Mouse (Mus musculus) neural tube, embryonic 11.5 days (tissue): ENCODE results near the gene Adamts13. TPM values are rescaled to one million over a fixed set of nuclear protein-coding genes. Genes with fewer than 3 reads are reported as not detected.

Experiments used
- ATAC-seq: fragments of 200-750 bp; cut with Nextera tagmentation; 2 replicates; pipeline ENCODE4 v1.8.0; 2017; ENCODE audit warnings: moderate number of reproducible peaks, mild to moderate bottlenecking, moderate TSS enrichment, moderate library complexity; ENCODE audit not compliant: insufficient read depth, low FRiP score, low TSS enrichment
- DNase-seq: peaks from one replicate; pipeline ENCODE4 v3.0.0-alpha.2; 2015; ENCODE audit warnings: low spot score
- H3K27ac ChIP-seq: fragments of 300-500 bp; sonication (generic); 2 replicates; pipeline ENCODE4 v1.5.1; 2014; ENCODE audit warnings: low read depth, mild to moderate bottlenecking, low read length
- H3K27me3 ChIP-seq: fragments of 300-500 bp; sonication (generic); 2 replicates; pipeline ENCODE4 v1.6.1; 2014; ENCODE audit warnings: mild to moderate bottlenecking, low read length, mixed read lengths; ENCODE audit not compliant: control insufficient read depth, insufficient read depth
- H3K36me3 ChIP-seq: fragments of 300-500 bp; sonication (generic); 2 replicates; pipeline ENCODE4 v1.6.1; 2014; ENCODE audit warnings: mild to moderate bottlenecking, low read length, moderate library complexity, mixed read lengths; ENCODE audit not compliant: control insufficient read depth, insufficient read depth
- H3K4me1 ChIP-seq: fragments of 300-500 bp; sonication (generic); 2 replicates; pipeline ENCODE4 v1.6.1; 2014; ENCODE audit warnings: low read length, mixed read lengths; ENCODE audit not compliant: control insufficient read depth, insufficient read depth
- H3K4me2 ChIP-seq: fragments of 300-500 bp; sonication (generic); 2 replicates; pipeline ENCODE4 v1.6.1; 2014; ENCODE audit warnings: low read depth, mild to moderate bottlenecking, moderate library complexity
- H3K4me3 ChIP-seq: fragments of 300-500 bp; sonication (generic); 2 replicates; pipeline ENCODE4 v1.5.1; 2014; ENCODE audit warnings: low read depth, low read length
- H3K9ac ChIP-seq: fragments of 300-500 bp; sonication (generic); 2 replicates; pipeline ENCODE4 v1.6.1; 2014; ENCODE audit warnings: mild to moderate bottlenecking, low read length
- H3K9me3 ChIP-seq: fragments of 300-500 bp; sonication (generic); 2 replicates; pipeline ENCODE4 v1.6.1; 2016; ENCODE audit warnings: low read length; ENCODE audit not compliant: control insufficient read depth
- WGBS: fragments of 180-500 bp; shearing (Covaris S2); extraction: QIAGEN DNeasy Blood & Tissue Kit; methylation state at CpG from one replicate; pipeline ENCODE4 v1.1.7; 2014; 5-methylcytosine and 5-hydroxymethylcytosine counted together
- polyA plus RNA-seq: library from polyadenylated mRNA; unstranded; fragments of >200 nt; fragmentation: Nextera tagmentation; extraction: Ambion mirVana; gene quantifications from 2 replicates; pipeline ENCODE4 v1.2.1, GENCODE M21; 2014

Adamts13 gene
- polyA plus RNA-seq, 1 experiment from 2014 or later: not detected

GRCm38 (mm10) chr2:26943253-26943652, 30.0 kb upstream of the Adamts13 start:
- Histone ChIP-seq H3K4me3 (no peak overlapping the region), H3K27me3 (no peaks in the 10 kb centered on the region), H3K9me3 (no peaks in the 10 kb centered on the region), H3K4me1 (no peaks in the 10 kb centered on the region), H3K27ac (no peak overlapping the region), H3K36me3 (no peaks in the 10 kb centered on the region), H3K9ac (no peak overlapping the region), H3K4me2 (no peak overlapping the region)
- ATAC-seq: no peak
- WGBS: 86% methylated on average over 3 of the region's 3 CpGs
- no peak for DNase-seq

- Histone ChIP-seq H3K9ac (no peak overlapping the region), H3K27ac (no peak overlapping the region), H3K36me3 (peaks cover 15% of the 10 kb centered on the region), H3K4me3 (no peak overlapping the region), H3K9me3 (no peaks in the 10 kb centered on the region), H3K4me2 (no peak overlapping the region), H3K4me1 (no peaks in the 10 kb centered on the region), H3K27me3 (no peaks in the 10 kb centered on the region)
- DNase-seq: no peak
- ATAC-seq: no peak
- 91% methylated on average over 2 of the region's 2 CpGs for WGBS
Measured at GRCm38 (mm10) chr2:26950411-26950810, 22.8 kb upstream of the Adamts13 start.

- H3K4me2 ChIP-seq: no peak overlapping the region
- H3K9ac ChIP-seq: no peak overlapping the region
- peaks cover 15% of the 10 kb centered on the region for H3K36me3 ChIP-seq
- no peaks in the 10 kb centered on the region for H3K4me1 ChIP-seq
- DNase-seq (no peak), ATAC-seq (no peak)
- H3K4me3 ChIP-seq: no peak overlapping the region
- H3K27ac ChIP-seq: no peak overlapping the region
- no peaks in the 10 kb centered on the region for H3K9me3 ChIP-seq
- no peaks in the 10 kb centered on the region for H3K27me3 ChIP-seq
- WGBS: 92% methylated on average over 8 of the region's 8 CpGs
Measured at GRCm38 (mm10) chr2:26951346-26951905, 21.8 kb upstream of the Adamts13 start.

GRCm38 (mm10) chr2:26952193-26952592, 21.0 kb upstream of the Adamts13 start:
- Histone ChIP-seq H3K9me3 (no peaks in the 10 kb centered on the region), H3K4me2 (no peak overlapping the region), H3K4me3 (no peak overlapping the region), H3K27ac (no peak overlapping the region), H3K9ac (no peak overlapping the region), H3K4me1 (no peaks in the 10 kb centered on the region), H3K27me3 (no peaks in the 10 kb centered on the region), H3K36me3 (peaks cover 17% of the 10 kb centered on the region)
- 95% methylated on average over 4 of the region's 4 CpGs for WGBS
- ATAC-seq: no peak
- no peak for DNase-seq

- 91% methylated on average over 8 of the region's 8 CpGs for WGBS
- no peak overlapping the region for H3K27ac ChIP-seq
- peaks cover 17% of the 10 kb centered on the region for H3K36me3 ChIP-seq
- no peak for DNase-seq
- ATAC-seq: no peak
- H3K9ac ChIP-seq: no peak overlapping the region
- no peak overlapping the region for H3K4me3 ChIP-seq
- no peaks in the 10 kb centered on the region for H3K27me3 ChIP-seq
- H3K9me3 ChIP-seq: no peaks in the 10 kb centered on the region
- H3K4me2 ChIP-seq: no peak overlapping the region
- H3K4me1 ChIP-seq: no peaks in the 10 kb centered on the region
Measured at GRCm38 (mm10) chr2:26952866-26953265, 20.4 kb upstream of the Adamts13 start.

GRCm38 (mm10) chr2:26954735-26955395, 18.4 kb upstream of the Adamts13 start:
- Histone ChIP-seq H3K27ac (no peak overlapping the region), H3K9ac (no peak overlapping the region), H3K36me3 (peaks cover 17% of the 10 kb centered on the region), H3K4me2 (no peak overlapping the region), H3K4me1 (no peaks in the 10 kb centered on the region), H3K27me3 (no peaks in the 10 kb centered on the region), H3K9me3 (no peaks in the 10 kb centered on the region), H3K4me3 (no peak overlapping the region)
- DNase-seq (no peak), ATAC-seq (no peak)
- 89% methylated on average over 2 of the region's 2 CpGs for WGBS

GRCm38 (mm10) chr2:26956811-26957487, 16.3 kb upstream of the Adamts13 start:
- H3K4me1 ChIP-seq: no peaks in the 10 kb centered on the region
- peaks cover 16% of the 10 kb centered on the region for H3K36me3 ChIP-seq
- DNase-seq: no peak
- no peak overlapping the region for H3K4me3 ChIP-seq
- no peaks in the 10 kb centered on the region for H3K9me3 ChIP-seq
- no peak overlapping the region for H3K4me2 ChIP-seq
- H3K27ac ChIP-seq: no peak overlapping the region
- no peak overlapping the region for H3K9ac ChIP-seq
- WGBS: 96% methylated on average over 12 of the region's 12 CpGs
- no peak for ATAC-seq
- H3K27me3 ChIP-seq: no peaks in the 10 kb centered on the region

- 89% methylated on average over 2 of the region's 2 CpGs for WGBS
- DNase-seq: no peak
- Histone ChIP-seq H3K4me1 (no peaks in the 10 kb centered on the region), H3K36me3 (peaks cover 16% of the 10 kb centered on the region), H3K9me3 (no peaks in the 10 kb centered on the region), H3K9ac (no peak overlapping the region), H3K27ac (no peak overlapping the region), H3K4me2 (no peak overlapping the region), H3K4me3 (no peak overlapping the region), H3K27me3 (no peaks in the 10 kb centered on the region)
- no peak for ATAC-seq
Measured at GRCm38 (mm10) chr2:26957488-26957859, 15.7 kb upstream of the Adamts13 start.

GRCm38 (mm10) chr2:26960756-26961155, 12.5 kb upstream of the Adamts13 start:
- H3K36me3 ChIP-seq: peaks cover 5% of the 10 kb centered on the region
- H3K27me3 ChIP-seq: no peaks in the 10 kb centered on the region
- no peak overlapping the region for H3K4me2 ChIP-seq
- ATAC-seq (no peak), DNase-seq (no peak)
- no peak overlapping the region for H3K27ac ChIP-seq
- no peaks in the 10 kb centered on the region for H3K9me3 ChIP-seq
- no peak overlapping the region for H3K9ac ChIP-seq
- peaks cover 6% of the 10 kb centered on the region; the same call in 1 of the 2 replicates for H3K4me1 ChIP-seq
- no peak overlapping the region for H3K4me3 ChIP-seq
- WGBS: 84% methylated on average over 4 of the region's 4 CpGs
